Mouse (Mus musculus) CD4-positive, CD25-positive, alpha-beta regulatory T cell, adult 2 months (primary cell): ENCODE measurements around the gene Smyd4.

Source experiments
- DNase-seq: peaks from one replicate; pipeline ENCODE4 v3.0.0-alpha.2; 2012; ENCODE audit warnings: low read depth, low spot score

Smyd4 gene

DNA sequence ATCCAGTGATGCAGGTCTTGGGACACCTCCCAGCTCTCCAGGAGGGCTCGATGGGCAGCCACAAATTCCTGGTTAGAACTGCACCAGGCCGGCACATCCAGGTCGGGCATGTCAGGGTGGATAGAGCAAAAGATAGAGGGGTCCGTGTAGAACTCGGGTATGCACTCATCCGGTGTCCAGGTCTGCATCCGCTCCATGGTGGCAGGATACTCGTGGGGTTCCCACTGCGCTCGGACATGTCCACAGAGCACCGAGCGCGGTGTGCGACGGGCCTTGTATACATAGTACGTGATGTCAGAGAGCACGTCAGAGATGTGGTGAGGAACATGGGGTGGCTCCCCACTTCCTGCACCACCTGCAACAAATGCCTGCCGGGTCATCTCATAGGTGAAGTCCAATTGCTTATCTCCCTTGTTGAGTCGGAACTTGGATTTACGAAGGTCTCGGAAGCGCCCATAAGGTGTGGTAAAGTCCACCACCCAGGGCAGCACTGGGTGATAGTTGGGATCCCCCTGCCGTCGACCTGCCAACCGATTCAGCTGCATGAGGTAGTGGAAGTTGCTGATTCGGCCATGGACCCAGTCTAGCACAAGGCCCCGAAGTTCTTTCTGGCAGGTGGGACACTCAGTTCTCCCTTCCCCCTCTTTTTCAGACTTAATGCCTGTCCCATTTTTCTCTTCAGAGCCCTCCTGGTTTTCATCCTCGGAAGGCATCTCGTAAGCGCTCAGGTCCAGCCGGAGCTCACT, 104.8 kb downstream of the Smyd4 start:
- DNase-seq = no peak

DNA sequence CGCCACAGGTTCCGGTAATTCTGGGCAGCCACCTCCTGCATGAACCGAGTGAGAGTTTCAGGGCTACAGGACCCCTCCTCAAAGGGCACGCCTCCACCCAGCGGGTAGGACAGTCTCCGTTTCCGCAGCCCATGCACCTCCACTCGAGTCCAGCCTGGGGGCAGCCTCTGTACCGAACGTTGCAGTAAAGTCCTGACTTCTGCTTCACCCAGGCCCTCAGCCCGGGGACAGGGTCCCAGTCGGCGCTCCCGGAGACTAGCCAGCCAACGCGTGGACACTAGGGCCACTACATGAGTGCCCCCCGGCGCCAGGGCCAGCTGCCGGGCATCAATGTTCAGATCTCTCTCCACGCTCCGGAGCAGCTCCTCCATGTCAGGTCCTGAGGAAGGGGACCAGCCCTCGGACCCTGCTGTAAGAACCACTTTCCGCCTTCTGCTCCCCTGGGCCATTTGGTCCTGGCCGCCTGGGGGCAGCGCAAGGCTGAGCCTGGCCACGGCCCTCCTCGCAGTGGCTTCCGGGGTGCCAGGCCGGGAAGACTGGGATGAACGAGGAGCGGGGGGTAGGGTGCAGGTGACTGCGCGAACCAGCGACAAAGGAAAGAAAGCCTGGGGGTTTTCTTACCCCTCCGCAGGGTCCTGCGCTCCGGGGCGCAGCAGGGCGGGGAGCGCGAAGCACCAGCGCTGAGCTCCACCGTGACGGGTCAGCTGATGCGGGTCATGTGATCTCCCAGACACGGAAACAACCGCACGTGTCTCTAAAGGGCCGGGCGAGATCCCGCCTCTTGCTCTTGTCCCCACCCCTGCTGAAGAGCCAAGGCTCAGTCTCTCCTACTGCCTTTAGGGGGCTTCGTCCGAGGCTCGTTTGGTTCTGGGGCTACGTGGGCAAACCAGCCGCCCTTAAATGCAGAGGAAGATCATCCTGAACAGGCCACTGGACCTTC, 106.0 kb downstream of the Smyd4 start, which contains the start of gene Wdr81:
TSS of gene Wdr81 (minus strand) at position 727 of the 940 bp plus-strand sequence.
- DNase-seq = peak; percentile 92
